Mouse (Mus musculus) erythroblast, embryonic 14.5 days (primary cell): ENCODE results near the gene Hist1h3g.

Experiments
- GATA1 ChIP-seq: IDR thresholded peaks from 2 replicates; pipeline ENCODE4 v1.6.1; 2012; ENCODE audit warnings: low read length, inconsistent platforms, mixed read lengths
- TAL1 ChIP-seq: IDR thresholded peaks from 3 replicates; pipeline ENCODE4 v1.6.1; 2012; ENCODE audit warnings: low read length, inconsistent platforms, mixed read lengths

GRCm38 (mm10) chr13:23501511-23501910 lies 33.7 kb upstream of the Hist1h3g start:
- TF ChIP-seq GATA1: no peak
- no peak for TF ChIP-seq TAL1
